Mouse (Mus musculus) c-Kit-positive CD71-positive TER-119-positive erythroid progenitor cells, embryonic 14.5 days (primary cell): ENCODE measurements around the gene Gm21244.
"Not testable (repeated sequence)": the region's sequence is repeated elsewhere in the genome, so short reads cannot be mapped to it uniquely, and the experiment has no call there.

Experiments used
- DNase-seq: peaks from one replicate; pipeline ENCODE4 v3.0.0-alpha.2; 2013; ENCODE audit warnings: low spot score

The Gm21244 gene

DNA sequence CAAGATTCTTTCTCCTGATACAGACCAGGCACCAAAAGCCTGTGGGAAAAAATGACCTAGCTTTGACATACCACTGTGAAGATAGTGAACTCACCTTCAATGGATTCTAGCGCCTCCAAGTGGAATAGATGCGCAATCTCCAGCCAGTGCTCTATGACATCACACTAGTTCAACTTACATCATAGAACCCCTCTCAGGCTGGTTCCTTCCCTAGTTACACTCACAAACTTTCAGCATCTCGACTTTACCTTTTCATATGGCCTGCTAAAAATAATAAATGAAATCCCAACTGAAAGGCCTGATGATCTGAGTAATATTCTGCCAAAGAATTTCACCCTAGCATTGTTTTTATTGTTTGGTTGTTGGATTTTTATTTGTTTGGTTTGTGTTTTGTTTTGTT, at the start of gene Gm21244:
TSS of gene Gm21244 (minus strand) at position 101 of the 400 bp plus-strand sequence.
- not testable (repeated sequence) for DNase-seq
